Mouse (Mus musculus) left cerebral cortex, postnatal 10 days (tissue): ENCODE data around the gene Nbr1. TPM values are rescaled to one million over a fixed set of nuclear protein-coding genes. Genes with fewer than 3 reads are reported as not detected.
"Not testable (repeated sequence)": the region's sequence is repeated elsewhere in the genome, so short reads cannot be mapped to it uniquely, and the experiment has no call there.

Source experiments
- DNase-seq, 2 experiments: peaks; one replicate each; pipeline ENCODE4 v3.0.0; 2021 to 2022; ENCODE audit warnings: low spot score in 2 of 2, mixed read lengths in 1 of 2; ENCODE audit errors: extremely low spot score in 1 of 2
- intact Hi-C: fragments of 180-260 bp; cut with DNase I; formaldehyde crosslinking; loops from one replicate; pipeline ENCODE4 v1.15.1; 2025
- total RNA-seq, 2 experiments: library from RNA; stranded (reverse); gene quantifications; 2 replicates each; pipeline ENCODE4 v1.2.3; 2021

Nbr1 gene
- total RNA-seq, 2 experiments from 2014 or later, result 98.9 to 100 TPM

- no peak for DNase-seq
Measured at GRCm38 (mm10) chr11:101616104-101616503, 64.2 kb downstream of the Nbr1 start.

DNA sequence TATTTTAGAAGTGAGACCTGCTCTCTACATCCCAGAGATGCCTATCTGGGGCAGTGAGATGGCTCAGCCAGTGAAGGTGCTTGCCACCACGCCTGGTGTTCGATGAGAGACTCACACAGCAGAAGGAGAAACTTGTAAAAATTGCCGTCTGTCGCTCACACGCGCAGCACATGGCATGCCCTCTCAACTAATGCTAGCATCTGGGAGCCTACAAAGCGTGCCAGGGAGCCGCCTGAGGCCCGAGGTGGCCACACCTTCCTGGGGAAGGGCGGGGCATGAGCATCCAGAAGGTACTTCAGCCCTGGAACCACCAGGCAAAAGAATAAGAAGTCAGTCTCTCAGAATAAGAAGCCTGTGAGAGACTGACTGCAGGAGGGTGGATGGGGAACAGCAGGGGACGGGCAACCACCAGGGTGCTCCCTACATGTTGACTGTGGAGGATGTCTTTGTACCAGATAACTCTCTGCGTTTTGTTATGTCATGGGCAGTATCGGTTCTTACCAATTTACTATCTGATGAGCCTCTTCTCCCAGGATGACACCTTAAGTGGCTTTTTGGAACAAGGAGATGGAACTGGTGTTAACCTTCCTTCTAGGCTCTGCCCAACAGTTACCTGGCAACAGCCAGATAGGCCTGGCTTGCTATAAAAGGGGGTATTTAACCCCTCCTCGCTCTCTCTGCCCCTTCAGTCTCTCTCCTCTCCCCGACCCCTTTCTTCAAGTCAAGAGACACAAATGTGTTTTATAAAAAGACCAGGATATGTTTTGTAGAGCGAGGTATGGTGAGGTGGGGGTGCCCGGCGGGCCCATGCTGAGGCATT is 65.2 kb downstream of the Nbr1 start:
- intact Hi-C loops, result no loop called here
- no peak for DNase-seq

More at GRCm38 (mm10) chr11:101616104-101616503, 64.2 kb downstream of the Nbr1 start:
- intact Hi-C loops, result no loop called here

DNA sequence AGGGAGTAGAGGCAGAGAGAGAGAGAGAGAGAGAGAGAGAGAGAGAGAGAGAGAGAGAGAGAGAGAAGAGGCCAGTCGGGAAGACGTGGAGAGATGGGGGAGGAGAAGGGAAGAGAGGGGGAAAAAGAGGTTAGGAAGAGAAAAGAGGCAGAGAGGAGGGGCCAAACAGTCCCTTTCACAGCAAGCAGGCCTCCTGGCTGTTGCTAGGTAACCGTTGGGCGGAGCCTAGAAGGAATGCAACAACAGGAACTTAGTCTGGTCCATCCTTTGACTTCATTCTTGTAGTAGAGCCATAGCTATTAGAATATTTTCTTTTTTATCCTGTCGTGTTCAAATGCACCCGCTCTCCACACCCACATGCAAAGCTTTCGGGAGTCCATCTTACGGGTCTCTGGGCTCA is 65.9 kb downstream of the Nbr1 start:
- peak in 1 of 2 experiments; percentile 68 for DNase-seq
- intact Hi-C loops, result no loop called here

GRCm38 (mm10) chr11:101618596-101618995 is 66.6 kb downstream of the Nbr1 start:
- no peak for DNase-seq
- intact Hi-C loops, result no loop called here

DNA sequence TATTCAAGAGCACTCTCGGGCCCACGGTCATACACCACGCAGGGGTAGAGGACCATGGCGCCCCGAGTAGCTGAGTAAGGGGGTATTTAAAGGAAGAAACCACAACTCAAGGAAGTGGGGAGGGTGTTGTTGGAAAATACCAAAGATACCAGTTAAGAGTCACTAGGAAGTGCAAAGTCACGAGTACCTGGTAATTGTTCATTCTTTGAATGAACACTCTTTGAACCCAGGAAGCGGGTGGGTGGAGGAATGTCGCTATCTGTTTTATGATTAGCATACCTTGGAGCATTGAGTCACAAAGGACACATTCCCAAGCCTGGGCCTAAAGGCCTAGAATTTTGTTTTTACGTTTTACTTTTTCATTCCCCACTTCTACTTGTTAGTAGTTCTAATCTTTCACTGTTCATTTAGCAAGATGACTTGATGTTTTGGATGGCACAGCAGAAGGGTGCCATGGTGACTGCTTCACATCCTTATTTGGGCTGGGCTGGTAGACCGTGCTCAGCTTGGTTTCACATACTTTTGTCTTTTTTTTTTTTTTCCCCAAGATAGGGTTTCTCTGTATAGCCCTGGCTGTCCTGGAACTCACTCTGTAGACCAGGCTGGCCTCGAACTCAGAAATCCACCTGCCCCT is 68.2 kb downstream of the Nbr1 start:
- intact Hi-C loops, DNase-seq: not testable (repeated sequence)

- DNase-seq, result no peak
- intact Hi-C loops, result no loop called here
Measured at GRCm38 (mm10) chr11:101626649-101626994, 74.7 kb downstream of the Nbr1 start.

DNA sequence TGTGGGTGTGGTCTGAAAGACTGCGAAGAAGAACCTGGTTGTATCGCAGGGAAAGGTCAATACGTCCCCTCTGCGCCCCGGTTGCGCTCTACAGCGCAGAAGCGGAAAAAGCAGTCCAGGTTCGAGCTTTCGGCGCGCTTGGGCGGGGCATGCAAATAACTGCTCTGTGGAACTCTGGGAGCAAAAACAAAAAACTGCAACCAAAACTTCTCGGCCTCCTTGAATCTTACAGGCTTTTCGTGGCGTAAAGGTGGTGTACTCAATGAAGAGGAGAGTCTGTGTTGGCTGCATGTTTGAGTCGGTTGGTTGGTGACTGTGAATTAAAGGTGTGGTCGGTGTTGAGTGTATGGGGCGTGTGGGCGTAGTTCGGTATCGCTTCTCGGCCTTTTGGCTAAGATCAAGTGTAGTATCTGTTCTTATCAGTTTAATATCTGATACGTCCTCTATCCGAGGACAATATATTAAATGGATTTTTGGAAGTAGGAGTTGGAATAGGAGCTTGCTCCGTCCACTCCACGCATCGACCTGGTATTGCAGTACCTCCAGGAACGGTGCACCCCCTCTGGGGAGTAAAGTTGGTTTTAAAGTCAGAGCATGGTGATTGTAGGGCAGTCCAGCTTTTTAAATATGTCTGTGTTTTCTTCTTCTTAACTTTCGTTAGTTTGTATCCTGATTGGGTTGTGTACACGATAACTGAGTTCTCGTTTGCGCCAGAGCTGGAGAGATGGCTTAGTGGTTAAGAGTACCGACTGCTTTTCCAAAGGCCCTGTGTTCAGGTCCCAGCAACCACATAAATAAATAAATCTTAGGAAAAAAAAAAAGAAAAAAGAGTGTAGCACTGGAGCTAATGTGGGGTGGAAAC is 75.3 kb downstream of the Nbr1 start, which contains the start of gene Rdm1:
Gene Rdm1 (plus strand): TSS at position 201 of the 862 bp plus-strand sequence.
- intact Hi-C loops, result no loop called here
- DNase-seq, result peak; percentile 73 to 91

DNA sequence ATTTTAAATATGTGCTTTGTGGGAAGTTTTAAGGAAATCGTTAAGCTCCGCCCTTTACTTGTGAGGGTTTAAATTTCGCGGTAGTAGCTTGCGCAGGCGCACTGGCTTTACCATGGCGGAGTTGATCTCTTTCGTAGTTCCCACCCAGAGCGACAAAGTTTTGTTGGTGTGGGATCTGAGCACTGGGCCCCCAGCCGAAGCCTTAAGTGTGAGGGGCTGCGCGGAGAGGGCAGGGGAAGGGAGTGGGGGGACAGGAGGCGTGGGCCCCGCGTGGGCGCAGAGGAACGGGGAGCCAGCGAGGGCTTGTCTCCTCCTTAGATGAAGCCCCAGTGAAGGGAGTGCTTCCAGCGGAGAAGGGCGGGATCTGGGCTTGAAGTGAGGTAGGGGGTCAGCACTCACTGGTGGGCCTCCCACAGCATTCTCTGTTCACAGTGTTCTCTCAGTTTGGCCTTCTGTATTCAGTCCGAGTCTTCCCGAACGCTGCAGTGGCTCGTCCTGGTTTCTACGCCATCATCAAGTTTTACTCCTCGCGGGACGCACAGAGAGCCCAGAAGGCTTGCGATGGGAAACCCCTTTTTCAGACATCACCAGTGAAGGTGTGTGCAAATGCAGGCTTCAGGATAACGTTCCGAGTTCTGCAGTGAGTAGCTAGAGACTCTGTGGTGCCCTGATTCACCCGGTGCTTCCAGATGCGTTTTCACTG is 76.1 kb downstream of the Nbr1 start:
- intact Hi-C loops, result no loop called here
- peak; percentile 80 to 91 for DNase-seq

GRCm38 (mm10) chr11:101628733-101629417 is 76.9 kb downstream of the Nbr1 start:
- DNase-seq, intact Hi-C loops: not testable (repeated sequence)

Other genes with a start within 250 kb of the Nbr1 start
- gene Becn1, start 249.9 kb upstream of the Nbr1 start, total RNA-seq, result 100 to 1,000 TPM; 174 to 188 TPM
- 100 to 1,000 TPM; 100 to 108 TPM for gene Psme3, start 235.9 kb upstream of the Nbr1 start, total RNA-seq
- gene Aoc2, start 227.1 kb upstream of the Nbr1 start, total RNA-seq, result 1 to 10 TPM; 3.2 to 3.4 TPM
- 1 to 10 TPM; 1.4 to 2.0 TPM for gene Aoc3, start 221.5 kb upstream of the Nbr1 start, total RNA-seq
- not detected for gene G6pc, start 184.6 kb upstream of the Nbr1 start, total RNA-seq
- gene Aarsd1, start 134.5 kb upstream of the Nbr1 start, total RNA-seq, result 10 to 100 TPM; 45.1 to 45.2 TPM
- gene Gm27029, start 127.4 kb upstream of the Nbr1 start, total RNA-seq, result 1 to 10 TPM; 6.4 to 6.9 TPM
- gene Rundc1, start 127.1 kb upstream of the Nbr1 start, total RNA-seq, result 10 to 100 TPM; 24.4 to 26.0 TPM
- gene Ptges3l, start 126.8 kb upstream of the Nbr1 start, total RNA-seq, result 1 to 10 TPM; 3.4 TPM
- gene Rpl27, start 109.9 kb upstream of the Nbr1 start, total RNA-seq, result 10 to 100 TPM; 49.9 to 58.1 TPM
- 1 to 10 TPM; 1.8 to 2.8 TPM for gene Ifi35, start 103.7 kb upstream of the Nbr1 start, total RNA-seq
- 100 to 1,000 TPM; 111 to 115 TPM for gene Rnd2, start 87.2 kb upstream of the Nbr1 start, total RNA-seq
- 10 to 100 TPM; 50.3 to 54.3 TPM for gene Vat1, start 85.9 kb upstream of the Nbr1 start, total RNA-seq
- gene Brca1, start 194 bp upstream of the Nbr1 start, total RNA-seq, result 1 to 10 TPM; 1.1 to 1.2 TPM
- 1 to 10 TPM; 1.1 to 1.7 TPM for gene Tmem106a, start 30.1 kb downstream of the Nbr1 start, total RNA-seq
- not detected for gene Gm11634, start 47.1 kb downstream of the Nbr1 start, total RNA-seq
- 1 to 10 TPM; 4.0 to 4.7 TPM for gene Rdm1, start 75.0 kb downstream of the Nbr1 start, total RNA-seq
- gene Arl4d, start 113.4 kb downstream of the Nbr1 start, total RNA-seq, result 10 to 100 TPM; 25.3 to 26.0 TPM
- 10 to 100 TPM; 32.8 to 34.5 TPM for gene Dhx8, start 180.8 kb downstream of the Nbr1 start, total RNA-seq
- 10 to 100 TPM; 20.3 to 20.9 TPM for gene Etv4, start 233.2 kb downstream of the Nbr1 start, total RNA-seq